Mouse (Mus musculus) kidney, postnatal 14 days (tissue): ENCODE results near the gene Olfr94.
"Not testable (repeated sequence)": the region's sequence is repeated elsewhere in the genome, so short reads cannot be mapped to it uniquely, and the experiment has no call there.

ENCODE experiments used
- DNase-seq: peaks from one replicate; pipeline ENCODE4 v3.0.0; 2022; ENCODE audit warnings: mixed read lengths

Gene Olfr94

GRCm38 (mm10) chr17:37200894-37201293 is at the start of gene Olfr94:
Gene Olfr94, minus strand, starts transcription at chr17:37200994.
- no peak for DNase-seq

- DNase-seq, result no peak
Observed at GRCm38 (mm10) chr17:37250544-37250943, 49.8 kb upstream of the Olfr94 start.

GRCm38 (mm10) chr17:37249460-37249859 is 48.7 kb upstream of the Olfr94 start:
- DNase-seq, result no peak

DNA sequence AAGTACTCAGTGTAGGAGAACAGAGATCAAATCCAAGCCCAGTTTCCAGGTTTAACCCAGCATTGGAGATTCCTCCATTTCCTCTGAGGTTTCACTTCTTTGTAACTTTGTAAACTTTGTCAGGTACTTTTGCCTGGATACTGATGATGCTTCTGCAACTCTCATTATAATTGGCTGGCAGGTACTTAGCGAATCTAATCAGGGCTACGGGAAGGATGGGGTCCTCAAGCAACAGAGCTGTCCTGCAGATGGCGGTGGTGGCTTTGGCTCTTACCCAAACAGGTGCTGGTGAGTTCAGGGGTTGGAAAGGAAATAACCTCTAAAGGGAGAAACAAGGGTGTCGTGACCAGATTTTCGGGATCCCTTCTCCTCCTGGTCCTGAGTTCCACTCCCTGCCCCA is 45.9 kb upstream of the Olfr94 start:
- peak; percentile 56 for DNase-seq

- DNase-seq, result no peak
Observed at GRCm38 (mm10) chr17:37242198-37242597, 41.4 kb upstream of the Olfr94 start.

DNA sequence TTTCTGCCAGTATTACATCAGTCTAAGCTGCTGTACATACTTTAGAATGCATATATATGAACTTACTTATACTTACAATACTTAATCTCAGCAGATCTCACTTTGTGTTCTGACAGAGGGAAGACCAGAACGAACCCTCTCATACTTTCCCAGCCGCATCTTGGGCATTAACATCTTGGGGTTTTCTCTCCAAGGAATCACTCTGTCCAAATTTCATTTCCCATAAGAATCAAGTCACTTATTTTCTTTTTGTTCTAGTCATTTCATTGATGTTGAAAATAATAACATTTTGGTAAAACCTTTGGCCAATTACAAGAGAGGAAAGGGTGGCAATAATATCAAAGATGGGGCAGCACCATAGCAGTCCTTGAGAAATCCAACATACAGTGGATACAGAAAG is 36.4 kb upstream of the Olfr94 start, which contains the start of gene Olfr97:
Gene Olfr97 (minus strand): TSS at position 101 of the 400 bp plus-strand sequence.
- DNase-seq, result not testable (repeated sequence)

DNA sequence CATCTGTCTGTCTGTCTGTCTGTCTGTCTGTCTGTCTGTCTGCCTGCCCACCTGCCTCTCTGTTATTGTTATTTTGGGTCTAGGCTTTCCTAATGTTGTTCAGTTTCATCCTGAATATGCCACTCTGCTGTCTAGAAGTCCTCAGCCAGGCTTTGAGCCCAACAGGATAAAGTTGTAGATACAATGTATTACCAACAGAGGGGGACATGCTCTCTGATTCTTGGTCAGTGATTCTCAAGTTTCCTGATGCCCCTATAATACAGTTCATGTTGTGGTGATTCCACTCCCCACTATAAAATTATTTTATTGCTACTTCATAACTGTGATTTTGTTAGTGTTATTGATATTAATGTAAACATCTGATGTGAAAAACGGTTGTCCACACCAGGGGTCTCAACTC is 21.1 kb upstream of the Olfr94 start:
- no peak for DNase-seq

- no peak for DNase-seq
Observed at GRCm38 (mm10) chr17:37219846-37220245, 19.1 kb upstream of the Olfr94 start, which contains the start of gene Olfr96. Gene Olfr96, plus strand, starts transcription at chr17:37220146.

DNA sequence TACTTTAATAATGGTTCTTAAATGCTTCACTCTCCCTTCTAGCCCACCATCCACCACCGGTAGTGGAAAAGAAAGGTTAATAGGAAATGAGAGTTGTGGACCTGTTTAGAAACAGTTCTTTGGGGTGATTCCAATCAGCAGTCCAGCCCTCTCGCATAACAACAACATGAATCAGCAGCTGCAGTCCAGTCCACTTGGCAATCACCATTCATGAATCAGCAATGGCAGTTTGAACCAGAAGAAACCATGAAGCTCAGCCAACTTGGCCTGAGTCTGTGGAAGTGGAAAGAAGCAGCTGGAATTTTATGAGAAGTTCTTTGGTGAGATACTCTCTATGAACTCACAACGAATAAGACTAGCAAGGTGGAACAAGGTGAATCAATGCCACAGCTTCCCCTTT is 17.7 kb upstream of the Olfr94 start:
- no peak for DNase-seq

DNA sequence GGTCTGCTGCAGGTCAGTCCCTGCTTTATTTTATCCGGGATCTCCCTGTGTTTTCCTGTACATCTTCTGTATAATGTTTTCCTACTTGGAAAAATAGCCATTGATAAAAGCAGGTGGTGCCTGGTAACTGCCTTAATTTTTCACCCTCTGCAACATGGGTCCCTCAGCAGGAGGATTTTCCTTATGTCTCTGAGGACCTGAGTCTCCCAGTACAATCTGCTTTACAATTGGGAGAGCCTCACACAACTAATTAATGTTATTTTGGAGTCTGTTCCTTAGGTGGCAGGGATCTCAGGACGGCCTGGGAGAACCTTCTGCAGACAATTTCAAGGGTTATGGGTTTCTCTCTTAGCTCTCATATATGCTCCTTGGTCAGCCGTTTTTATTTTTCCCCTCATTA is 12.2 kb upstream of the Olfr94 start, which contains the start of gene Olfr95:
Gene Olfr95 (minus strand): TSS at position 101 of the 400 bp plus-strand sequence.
- DNase-seq, result no peak

DNA sequence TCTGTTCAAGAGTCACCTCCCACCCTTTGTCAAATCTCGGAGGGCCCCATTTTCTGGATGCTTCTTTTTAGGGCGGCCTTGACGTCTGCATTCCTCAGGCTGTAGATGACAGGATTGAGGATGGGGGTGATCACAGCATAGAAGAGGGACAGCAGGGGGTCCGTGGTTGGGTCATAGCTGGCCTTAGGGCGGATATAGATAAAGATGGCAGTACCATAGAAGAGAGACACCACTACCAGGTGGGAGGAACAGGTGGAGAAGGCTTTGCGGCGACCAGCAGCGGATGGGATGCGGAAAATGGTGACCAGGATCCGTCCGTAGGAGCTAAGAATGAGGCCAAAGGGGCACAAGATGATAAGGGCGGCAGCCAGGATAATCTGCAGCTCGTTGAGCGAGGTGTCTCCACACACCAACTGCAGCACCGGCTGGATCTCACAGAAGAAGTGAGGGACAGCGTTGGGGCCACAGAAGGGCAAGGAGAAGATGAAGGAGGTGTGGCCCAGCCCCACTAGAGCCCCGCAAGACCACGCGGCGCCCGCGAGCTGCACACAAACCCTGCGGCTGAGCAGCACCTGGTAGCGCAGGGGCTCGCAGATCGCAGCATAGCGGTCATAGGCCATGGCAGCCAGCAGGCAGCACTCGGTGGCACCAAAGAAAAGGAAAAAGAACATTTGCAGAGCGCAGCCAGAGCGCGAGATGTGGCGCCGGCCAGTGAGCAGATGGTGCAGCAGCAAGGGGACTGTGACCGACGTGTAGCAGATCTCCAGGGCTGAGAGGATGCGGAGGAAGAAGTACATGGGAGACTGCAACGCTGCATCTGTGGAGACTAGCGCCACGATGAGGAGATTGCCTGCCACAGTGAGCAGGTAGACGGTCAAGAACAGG is 10.3 kb upstream of the Olfr94 start:
- DNase-seq, result no peak

GRCm38 (mm10) chr17:37203917-37204236 is 3.1 kb upstream of the Olfr94 start:
- DNase-seq, result no peak

- DNase-seq, result peak; percentile 83
Observed at GRCm38 (mm10) chr17:37203206-37203916, 2.6 kb upstream of the Olfr94 start.

GRCm38 (mm10) chr17:37196845-37197724 is 3.7 kb downstream of the Olfr94 start:
- DNase-seq, result peak; percentile 14

GRCm38 (mm10) chr17:37194782-37195181 is 6.0 kb downstream of the Olfr94 start:
- DNase-seq, result no peak

DNA sequence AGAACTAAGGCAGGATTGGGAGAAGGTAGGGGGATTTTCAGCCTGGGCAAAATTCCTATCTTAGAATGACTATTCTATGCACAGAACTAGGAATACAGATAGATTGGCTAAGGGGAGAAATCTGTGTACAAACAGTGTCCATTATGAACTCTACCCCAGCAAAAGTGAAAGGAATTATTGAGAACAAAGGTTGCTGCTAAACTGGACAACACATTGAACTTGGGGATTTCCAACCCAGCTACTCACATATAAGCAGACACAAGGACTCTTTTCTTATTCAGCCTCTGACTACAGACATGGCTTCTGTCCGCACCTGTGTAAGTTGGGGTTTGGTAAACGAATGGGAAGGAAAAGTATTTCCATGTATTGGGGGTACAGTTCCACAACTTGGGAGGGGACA is 7.1 kb downstream of the Olfr94 start, which contains the start of gene Ubd:
Gene Ubd (plus strand): TSS at position 237 of the 400 bp plus-strand sequence.
- no peak for DNase-seq

GRCm38 (mm10) chr17:37193032-37193431 is 7.8 kb downstream of the Olfr94 start:
- DNase-seq, result no peak

GRCm38 (mm10) chr17:37190711-37191110 is 10.1 kb downstream of the Olfr94 start:
- peak; percentile 77 for DNase-seq

DNA sequence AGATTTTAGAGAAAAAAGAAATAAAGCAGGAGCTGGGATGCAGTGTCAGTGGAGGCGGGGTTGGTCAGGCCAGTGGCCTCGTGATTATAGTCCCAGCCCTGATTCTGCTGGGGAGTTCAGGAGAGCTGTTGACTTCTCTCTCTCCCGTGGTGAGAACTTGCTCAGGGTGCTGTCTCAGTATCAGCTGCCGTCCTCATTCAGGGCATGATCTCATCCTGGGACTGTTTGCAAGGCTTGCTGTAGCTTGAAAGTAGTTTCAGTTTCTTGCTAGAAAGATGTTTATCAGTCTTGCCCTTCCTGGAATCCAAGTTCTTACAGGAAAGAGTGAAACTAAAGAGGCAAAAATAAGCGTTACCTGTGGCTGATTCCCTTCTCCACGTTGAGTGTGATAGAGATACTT is 15.3 kb downstream of the Olfr94 start:
- no peak for DNase-seq

- DNase-seq, result no peak
Observed at GRCm38 (mm10) chr17:37161394-37161793, 39.4 kb downstream of the Olfr94 start, which contains the start of gene Olfr93. Gene Olfr93, minus strand, starts transcription at chr17:37161494.
